Mouse (Mus musculus): ENCODE results near the gene Clybl. TPM values are rescaled to one million over a fixed set of nuclear protein-coding genes. Genes with fewer than 3 reads are reported as not detected.

Clybl gene
- polyA plus RNA-seq, 1 experiment = 40.6 TPM

- H3K4me3 ChIP-seq (replicated peaks; ENCODE audit: insufficient read depth, low read depth, low read length) = no peak overlapping the region
- no peak overlapping the region for H3K27ac ChIP-seq (ENCODE audit: insufficient read depth, low read length)
- WGBS = 85% methylated on average over 5 of the region's 5 CpGs
- H3K27me3 ChIP-seq (ENCODE audit: control insufficient read depth, insufficient read depth, low read length) = no peaks in the 10 kb centered on the region
- no peak for DNase-seq
- no peaks in the 10 kb centered on the region for H3K4me1 ChIP-seq (ENCODE audit: control insufficient read depth, insufficient read depth, low read length)
- TF ChIP-seq CTCF (IDR thresholded peaks at IDR 0.05; ENCODE audit: borderline replicate concordance, insufficient read depth, low read depth, low read length) (no peak), POLR2A (IDR thresholded peaks at IDR 0.05; ENCODE audit: borderline replicate concordance, insufficient read depth, low read length) (no peak)
Observed at GRCm38 (mm10) chr14:122322136-122322535, 140.6 kb downstream of the Clybl start.

- no peaks in the 10 kb centered on the region for H3K4me1 ChIP-seq (ENCODE audit: control insufficient read depth, insufficient read depth, low read length)
- no peak overlapping the region for H3K4me3 ChIP-seq (replicated peaks; ENCODE audit: insufficient read depth, low read depth, low read length)
- TF ChIP-seq POLR2A (IDR thresholded peaks at IDR 0.05; ENCODE audit: borderline replicate concordance, insufficient read depth, low read length) (no peak), CTCF (IDR thresholded peaks at IDR 0.05; ENCODE audit: borderline replicate concordance, insufficient read depth, low read depth, low read length) (no peak)
- no peak for DNase-seq
- no peak overlapping the region for H3K27ac ChIP-seq (ENCODE audit: insufficient read depth, low read length)
- H3K27me3 ChIP-seq (ENCODE audit: control insufficient read depth, insufficient read depth, low read length) = no peaks in the 10 kb centered on the region
- 79% methylated on average over 9 of the region's 9 CpGs for WGBS
Observed at GRCm38 (mm10) chr14:122323838-122324458, 142.4 kb downstream of the Clybl start.

DNA sequence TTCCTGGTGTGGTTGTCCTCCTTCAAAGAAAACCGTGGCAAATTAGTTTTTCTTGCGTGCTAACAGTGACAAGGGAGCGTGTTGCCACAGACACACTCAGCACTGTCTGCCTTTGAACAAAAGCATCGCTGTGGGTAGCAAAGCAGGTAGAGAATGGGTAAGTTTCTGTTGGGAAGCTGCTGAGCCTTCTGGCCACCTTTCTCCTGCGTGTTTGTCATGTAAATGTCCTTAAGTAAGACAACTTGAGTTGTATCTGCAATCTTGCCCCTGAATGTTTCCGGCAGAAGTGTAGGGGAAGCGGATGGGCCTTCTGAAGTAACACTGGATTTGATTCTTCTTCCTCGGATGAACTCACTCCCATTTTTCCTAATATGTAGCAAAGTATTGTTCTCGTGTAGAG is 148.6 kb downstream of the Clybl start:
- H3K4me1 ChIP-seq (ENCODE audit: control insufficient read depth, insufficient read depth, low read length) = no peaks in the 10 kb centered on the region
- DNase-seq = no peak
- TF ChIP-seq CTCF (IDR thresholded peaks at IDR 0.05; ENCODE audit: borderline replicate concordance, insufficient read depth, low read depth, low read length) (no peak), POLR2A (IDR thresholded peaks at IDR 0.05; ENCODE audit: borderline replicate concordance, insufficient read depth, low read length) (no peak)
- WGBS = 71% methylated on average over 9 of the region's 9 CpGs
- no peak overlapping the region for H3K4me3 ChIP-seq (replicated peaks; ENCODE audit: insufficient read depth, low read depth, low read length)
- H3K27ac ChIP-seq (ENCODE audit: insufficient read depth, low read length) = no peak overlapping the region
- H3K27me3 ChIP-seq (ENCODE audit: control insufficient read depth, insufficient read depth, low read length) = no peaks in the 10 kb centered on the region

GRCm38 (mm10) chr14:122330716-122331115 is 149.2 kb downstream of the Clybl start:
- 90% methylated on average over 2 of the region's 2 CpGs for WGBS
- Histone ChIP-seq H3K4me3 (replicated peaks; ENCODE audit: insufficient read depth, low read depth, low read length) (no peak overlapping the region), H3K27me3 (ENCODE audit: control insufficient read depth, insufficient read depth, low read length) (no peaks in the 10 kb centered on the region), H3K4me1 (ENCODE audit: control insufficient read depth, insufficient read depth, low read length) (no peaks in the 10 kb centered on the region), H3K27ac (ENCODE audit: insufficient read depth, low read length) (no peak overlapping the region)
- no peak for DNase-seq
- TF ChIP-seq POLR2A (IDR thresholded peaks at IDR 0.05; ENCODE audit: borderline replicate concordance, insufficient read depth, low read length) (no peak), CTCF (IDR thresholded peaks at IDR 0.05; ENCODE audit: borderline replicate concordance, insufficient read depth, low read depth, low read length) (no peak)

DNA sequence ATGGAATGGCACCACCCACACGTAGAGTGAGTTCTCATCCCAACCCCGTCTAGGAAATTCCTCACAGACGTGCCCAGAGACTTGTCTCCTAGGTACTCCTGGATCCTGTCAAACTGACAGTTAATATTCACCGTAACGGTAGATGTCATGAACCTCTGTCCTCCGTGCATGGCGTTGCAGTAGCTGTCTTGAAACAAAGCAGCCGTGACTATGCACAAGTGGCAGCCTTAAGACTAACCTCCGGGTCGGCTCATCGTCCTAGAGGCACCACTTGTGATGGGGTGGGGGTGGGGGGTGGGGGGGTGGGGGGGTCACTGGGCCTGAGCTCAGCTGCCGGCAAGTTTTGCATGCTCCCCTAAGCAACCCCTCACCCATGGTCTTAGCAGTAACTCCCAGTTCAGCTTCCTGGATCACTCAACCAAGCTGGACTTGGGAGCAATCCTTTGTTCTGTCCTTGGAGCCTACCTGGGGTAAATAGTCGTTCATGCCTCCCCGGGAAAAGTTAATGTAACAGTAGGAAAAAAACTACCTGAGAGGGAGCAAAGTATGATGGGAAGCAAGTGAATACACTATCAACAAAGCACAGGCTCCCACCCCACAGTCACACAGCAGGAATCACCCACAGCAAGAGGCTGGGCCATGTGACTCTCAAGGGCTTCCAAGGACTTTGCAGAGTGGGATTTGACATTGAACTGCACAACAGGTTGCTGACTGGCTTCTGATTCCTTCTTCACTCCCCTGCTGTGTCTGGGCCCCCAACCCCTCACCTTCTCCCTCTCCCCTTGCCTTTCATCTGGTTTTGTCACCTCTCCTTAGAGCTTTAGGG is 150.3 kb downstream of the Clybl start:
- 63% methylated on average over 14 of the region's 14 CpGs for WGBS
- no peak overlapping the region for H3K4me3 ChIP-seq (replicated peaks; ENCODE audit: insufficient read depth, low read depth, low read length)
- 0 out of 2 replicates have a peak, but pooled peaks cover under 1% of the 10 kb centered on the region for H3K4me1 ChIP-seq (ENCODE audit: control insufficient read depth, insufficient read depth, low read length)
- TF ChIP-seq POLR2A (IDR thresholded peaks at IDR 0.05; ENCODE audit: borderline replicate concordance, insufficient read depth, low read length) (no peak), CTCF (IDR thresholded peaks at IDR 0.05; ENCODE audit: borderline replicate concordance, insufficient read depth, low read depth, low read length) (no peak)
- H3K27ac ChIP-seq (ENCODE audit: insufficient read depth, low read length) = no peak overlapping the region
- DNase-seq = no peak
- no peaks in the 10 kb centered on the region for H3K27me3 ChIP-seq (ENCODE audit: control insufficient read depth, insufficient read depth, low read length)

DNA sequence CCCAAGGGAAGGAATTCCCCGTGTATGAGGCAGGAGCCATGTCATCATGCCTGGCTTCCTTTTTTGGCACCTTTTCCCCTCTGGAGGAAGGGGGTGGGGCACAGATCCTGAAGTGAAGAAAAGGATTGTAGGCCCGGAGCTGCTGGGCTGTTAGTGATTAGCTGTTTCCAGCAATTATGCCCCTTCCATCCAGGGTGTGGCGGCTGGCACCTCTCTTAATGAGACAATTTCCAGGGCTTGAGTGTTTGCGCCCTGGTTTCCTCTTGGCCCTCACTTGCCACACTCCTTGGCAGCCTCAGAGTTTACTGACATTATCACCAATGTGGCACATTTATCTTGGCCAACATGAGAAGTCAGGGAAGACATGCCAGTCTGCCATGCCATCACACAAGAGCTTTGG is 155.5 kb downstream of the Clybl start:
- H3K27ac ChIP-seq (ENCODE audit: insufficient read depth, low read length) = no peak overlapping the region
- 49% methylated on average over 4 of the region's 4 CpGs for WGBS
- H3K27me3 ChIP-seq (ENCODE audit: control insufficient read depth, insufficient read depth, low read length) = no peaks in the 10 kb centered on the region
- peaks cover 21% of the 10 kb centered on the region for H3K4me1 ChIP-seq (ENCODE audit: control insufficient read depth, insufficient read depth, low read length)
- DNase-seq = peak; percentile 42 to 59
- TF ChIP-seq CTCF (IDR thresholded peaks at IDR 0.05; ENCODE audit: borderline replicate concordance, insufficient read depth, low read depth, low read length) (no peak), POLR2A (IDR thresholded peaks at IDR 0.05; ENCODE audit: borderline replicate concordance, insufficient read depth, low read length) (no peak)
- no peak overlapping the region for H3K4me3 ChIP-seq (replicated peaks; ENCODE audit: insufficient read depth, low read depth, low read length)

- peaks cover 21% of the 10 kb centered on the region for H3K4me1 ChIP-seq (ENCODE audit: control insufficient read depth, insufficient read depth, low read length)
- 2% methylated on average over 4 of the region's 4 CpGs for WGBS
- no peak for TF ChIP-seq POLR2A (IDR thresholded peaks at IDR 0.05; ENCODE audit: borderline replicate concordance, insufficient read depth, low read length)
- TF ChIP-seq CTCF (IDR thresholded peaks at IDR 0.05; ENCODE audit: borderline replicate concordance, insufficient read depth, low read depth, low read length) = no peak
- H3K27me3 ChIP-seq (ENCODE audit: control insufficient read depth, insufficient read depth, low read length) = no peaks in the 10 kb centered on the region
- peak; percentile 84 to 95 for DNase-seq
- H3K27ac ChIP-seq (ENCODE audit: insufficient read depth, low read length) = peak overlapping the region; percentile 64
- H3K4me3 ChIP-seq (replicated peaks; ENCODE audit: insufficient read depth, low read depth, low read length) = no peak overlapping the region
Observed at GRCm38 (mm10) chr14:122338784-122339183, 157.3 kb downstream of the Clybl start.

GRCm38 (mm10) chr14:122340141-122340540 is 158.6 kb downstream of the Clybl start:
- no peak for TF ChIP-seq CTCF (IDR thresholded peaks at IDR 0.05; ENCODE audit: borderline replicate concordance, insufficient read depth, low read depth, low read length)
- TF ChIP-seq POLR2A (IDR thresholded peaks at IDR 0.05; ENCODE audit: borderline replicate concordance, insufficient read depth, low read length) = no peak
- peak in 1 of 2 experiments; percentile 55 for DNase-seq
- 52% methylated on average over 5 of the region's 5 CpGs for WGBS

More at GRCm38 (mm10) chr14:122340141-122340540, 158.6 kb downstream of the Clybl start:
- no peaks in the 10 kb centered on the region for H3K27me3 ChIP-seq (ENCODE audit: control insufficient read depth, insufficient read depth, low read length)
- peaks cover 28% of the 10 kb centered on the region for H3K4me1 ChIP-seq (ENCODE audit: control insufficient read depth, insufficient read depth, low read length)
- H3K27ac ChIP-seq (ENCODE audit: insufficient read depth, low read length) = peak overlapping the region; percentile 64
- no peak overlapping the region for H3K4me3 ChIP-seq (replicated peaks; ENCODE audit: insufficient read depth, low read depth, low read length)

Data from cerebellum, adult 2 months (tissue).